Mouse (Mus musculus) brain, embryonic 14.5 days (tissue): ENCODE measurements around the gene Ncaph2. TPM values are rescaled to one million over a fixed set of nuclear protein-coding genes. Genes with fewer than 3 reads are reported as not detected.

Experiments
- DNase-seq: peaks from one replicate; pipeline ENCODE4 v3.0.0-alpha.2; 2011; ENCODE audit warnings: low read depth
- CTCF ChIP-seq: fragments of 200-500 bp; IDR thresholded peaks from 2 replicates; pipeline ENCODE4 v1.5.1; 2012; ENCODE audit warnings: inconsistent platforms, mild to moderate bottlenecking, moderate library complexity, borderline replicate concordance; ENCODE audit not compliant: insufficient read depth, insufficient read length; ENCODE audit errors: extremely low read depth
- POLR2A ChIP-seq: fragments of 200-500 bp; IDR thresholded peaks from 2 replicates; pipeline ENCODE4 v1.6.1; 2012; ENCODE audit warnings: mild to moderate bottlenecking, inconsistent platforms, borderline replicate concordance; ENCODE audit not compliant: poor library complexity, insufficient read depth, insufficient read length, severe bottlenecking; ENCODE audit errors: extremely low read depth
- polyA plus RNA-seq: library from polyadenylated mRNA; depleted of rRNA; stranded (reverse); fragments of >200 nt; gene quantifications from 2 replicates; pipeline ENCODE4 v1.2.3, GENCODE M21; 2012; rRNA removed

Ncaph2 gene
- 126 and 172 TPM in 2 replicates for polyA plus RNA-seq

DNA sequence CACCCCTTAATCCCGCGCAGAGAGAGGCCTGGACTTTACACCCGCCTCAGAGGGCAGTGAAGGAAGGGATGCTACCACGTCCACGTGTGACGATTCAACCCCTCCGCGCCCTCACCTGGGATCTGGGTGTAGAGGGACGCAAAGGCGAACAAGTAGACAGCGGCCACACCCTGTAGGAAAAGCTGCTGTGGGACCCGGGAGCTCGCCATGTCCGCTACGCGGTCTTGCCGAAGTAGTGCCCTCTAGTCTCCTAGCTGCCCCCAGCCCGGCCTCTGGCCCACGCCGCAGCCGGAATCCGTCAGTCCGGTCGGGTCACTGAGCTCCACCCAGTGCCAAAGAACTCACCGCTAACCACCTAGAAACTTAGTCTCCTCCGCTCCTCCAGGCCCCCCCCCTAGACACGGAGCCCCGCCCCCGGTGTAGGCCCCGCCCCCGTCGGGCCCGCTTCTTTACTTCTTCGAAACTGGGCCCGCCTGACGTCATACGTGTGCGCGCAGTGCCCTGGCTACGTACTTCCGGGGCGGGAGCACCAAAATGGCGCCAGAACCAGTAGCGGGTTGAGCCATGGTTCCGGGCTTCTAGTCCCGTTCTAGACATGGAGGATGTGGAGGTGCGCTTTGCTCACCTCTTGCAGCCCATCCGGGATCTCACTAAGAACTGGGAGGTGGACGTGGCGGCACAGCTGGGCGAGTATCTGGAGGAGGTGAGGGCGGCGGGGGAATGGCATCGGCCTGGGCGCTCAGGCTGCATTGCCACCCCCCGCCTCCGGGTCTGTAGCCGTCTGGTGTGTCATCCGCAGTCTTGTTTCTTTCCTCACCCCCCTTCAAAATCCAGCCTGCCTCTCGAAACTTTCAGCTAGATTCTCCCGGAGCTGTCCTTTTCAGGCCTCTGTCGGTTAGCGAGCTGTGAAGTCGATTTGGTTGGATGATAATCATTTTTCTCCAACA, at the start of gene Ncaph2, which contains the start of gene Lmf2:
TSS of gene Ncaph2 (plus strand) at position 479 of the 947 bp plus-strand sequence.
TSS of gene Lmf2 (minus strand) at position 419 of the 947 bp plus-strand sequence.
- no peak; the same call in 1 of the 2 replicates for TF ChIP-seq POLR2A
- no peak for TF ChIP-seq CTCF
- DNase-seq = peak; percentile 98

GRCm38 (mm10) chr15:89305966-89306365, 49.6 kb upstream of the Ncaph2 start:
- DNase-seq = no peak
- TF ChIP-seq CTCF (no peak), POLR2A (no peak)

DNA sequence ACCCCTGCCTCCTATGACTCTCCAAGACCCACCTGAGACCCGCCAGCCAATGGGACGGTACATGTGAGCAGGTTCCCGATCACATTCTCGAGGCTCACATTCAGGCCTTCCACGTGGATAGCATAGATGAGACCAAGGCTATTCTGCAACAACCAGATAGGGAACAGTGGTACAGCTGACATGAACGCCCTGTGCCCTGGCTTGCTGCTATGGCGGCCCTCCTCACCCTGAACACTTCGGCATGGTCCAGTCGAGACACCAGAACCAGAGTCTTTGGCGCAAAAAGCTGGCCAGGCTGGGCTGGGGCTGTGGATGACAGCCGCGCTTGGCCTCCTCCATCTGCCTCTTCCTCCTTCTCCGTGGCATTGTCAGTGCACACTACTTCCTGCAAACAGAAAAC, 48.1 kb upstream of the Ncaph2 start:
- no peak for DNase-seq
- no peak for TF ChIP-seq POLR2A
- no peak for TF ChIP-seq CTCF

- DNase-seq = no peak
- no peak for TF ChIP-seq CTCF
- no peak for TF ChIP-seq POLR2A
Measured at GRCm38 (mm10) chr15:89308406-89309139, 46.9 kb upstream of the Ncaph2 start.

- TF ChIP-seq POLR2A = no peak
- no peak for TF ChIP-seq CTCF
- peak; percentile 70 for DNase-seq
Measured at GRCm38 (mm10) chr15:89309962-89310498, 45.5 kb upstream of the Ncaph2 start.

- no peak for DNase-seq
- TF ChIP-seq CTCF (no peak), POLR2A (no peak)
Measured at GRCm38 (mm10) chr15:89313359-89313758, 42.2 kb upstream of the Ncaph2 start.

DNA sequence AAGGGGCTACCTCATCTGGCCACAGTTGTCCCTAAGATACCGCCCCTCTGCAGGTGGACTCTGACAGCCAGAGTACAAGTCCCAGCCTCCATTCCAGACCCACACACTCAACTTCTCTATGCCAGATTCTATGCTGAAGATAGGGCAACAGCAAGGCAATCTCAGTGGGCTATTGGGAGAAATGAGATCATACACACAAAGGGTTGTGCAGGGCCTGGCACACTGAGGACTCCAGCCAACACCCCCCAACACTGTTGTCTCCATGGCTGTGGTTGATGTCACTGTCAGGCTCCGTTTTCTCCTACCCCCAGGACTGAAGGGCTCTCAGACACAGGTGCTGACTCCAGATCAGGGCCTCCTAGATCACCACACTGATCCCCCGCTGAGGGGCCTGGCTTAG, 41.4 kb upstream of the Ncaph2 start:
- TF ChIP-seq POLR2A (no peak), CTCF (no peak)
- no peak for DNase-seq

- TF ChIP-seq CTCF = peak; percentile 16; the same call in 1 of the 2 replicates
- TF ChIP-seq POLR2A = no peak
- DNase-seq = peak; percentile 38
Measured at GRCm38 (mm10) chr15:89314511-89315189, 40.9 kb upstream of the Ncaph2 start.

- DNase-seq = peak; percentile 99
- TF ChIP-seq CTCF (no peak), POLR2A (peak; percentile 96)
Measured at GRCm38 (mm10) chr15:89315190-89315731, 40.3 kb upstream of the Ncaph2 start, which contains the start of gene Sbf1. Gene Sbf1, minus strand, starts transcription at chr15:89315311.

DNA sequence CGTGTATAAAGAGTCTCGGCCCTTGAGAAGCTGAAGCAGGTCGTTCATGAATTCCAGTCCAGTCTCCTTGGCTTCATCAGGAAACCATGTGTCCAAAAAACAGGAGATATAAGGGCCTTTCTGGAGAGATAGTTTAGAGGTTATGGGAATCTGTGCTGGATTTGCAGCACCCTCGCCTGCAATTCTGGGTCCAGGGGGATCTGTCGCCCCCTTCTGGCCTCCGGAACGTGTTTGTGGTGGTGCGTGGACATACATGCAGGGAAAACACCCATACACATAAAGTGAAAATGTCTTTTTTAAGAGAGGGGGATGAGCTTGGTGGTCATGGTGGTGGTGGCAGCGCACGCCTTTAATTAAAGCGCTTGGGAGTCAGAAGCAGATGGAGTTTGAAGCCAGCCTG, 39.4 kb upstream of the Ncaph2 start:
- no peak for DNase-seq
- no peak for TF ChIP-seq POLR2A
- TF ChIP-seq CTCF = peak; percentile 26; the same call in 1 of the 2 replicates

DNA sequence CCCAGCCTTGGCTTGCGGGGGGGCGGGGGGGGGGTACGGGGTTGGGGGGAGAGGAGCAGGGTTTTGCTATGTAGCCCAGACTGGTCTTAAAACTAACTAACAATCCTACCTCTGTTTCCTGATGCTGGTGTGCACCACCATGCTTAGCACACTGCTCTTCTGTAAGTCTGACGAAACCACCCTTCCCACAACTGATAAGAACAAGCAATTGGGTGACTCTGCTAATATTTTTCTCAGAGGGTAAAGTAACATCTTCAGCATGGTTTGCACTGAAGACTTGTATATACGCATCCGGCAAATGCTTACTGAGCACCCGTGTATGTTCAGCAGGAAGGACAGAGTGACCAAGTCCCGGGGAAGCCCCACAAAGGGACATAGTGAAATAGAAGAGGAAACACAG, 34.3 kb upstream of the Ncaph2 start:
- no peak for TF ChIP-seq POLR2A
- no peak for TF ChIP-seq CTCF

DNA sequence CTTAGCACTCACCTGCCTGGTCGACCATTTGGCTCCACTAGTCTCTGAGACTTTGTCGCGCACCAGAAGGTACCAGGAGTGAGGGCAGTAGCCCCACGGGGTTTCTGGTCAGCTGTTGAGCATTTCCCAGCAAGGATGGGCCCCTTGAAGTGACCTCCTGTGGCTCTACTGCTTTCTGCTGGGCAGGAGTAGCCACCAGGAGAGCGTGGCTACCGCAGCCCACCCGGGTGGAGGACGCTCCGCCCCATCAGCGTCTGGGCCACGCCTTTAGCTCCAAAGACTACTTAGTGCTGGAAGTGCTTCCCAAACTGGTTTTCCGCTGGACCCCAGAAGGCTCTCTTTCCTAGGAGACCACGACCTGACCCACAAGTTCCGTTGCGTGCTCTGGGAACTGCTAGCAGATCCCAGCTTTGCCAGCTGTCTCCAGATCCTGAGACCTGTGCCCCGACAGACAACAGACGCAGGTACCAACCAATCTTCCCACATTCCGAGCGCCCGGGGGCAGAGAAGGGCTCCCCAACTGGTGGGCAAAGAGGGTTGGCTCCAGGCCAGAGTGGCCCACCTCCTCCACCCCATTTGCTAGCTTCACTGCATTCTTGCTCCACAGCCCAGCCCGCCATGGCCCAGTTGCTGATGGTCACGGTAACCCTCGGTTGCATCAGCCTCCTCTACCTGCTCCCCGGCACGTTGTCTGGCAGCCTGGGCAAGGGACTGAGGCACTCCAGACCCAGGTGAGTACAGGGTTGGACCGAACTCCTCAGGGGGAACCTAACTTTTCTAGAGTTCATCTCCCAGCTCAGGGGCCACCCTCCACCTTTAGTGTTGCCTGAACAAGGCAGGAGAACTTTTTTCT, 32.6 kb upstream of the Ncaph2 start, which contains the start of gene Adm2:
TSS of gene Adm2 (plus strand) at position 51 of the 853 bp plus-strand sequence.
- TF ChIP-seq CTCF (no peak), POLR2A (no peak)
- DNase-seq = no peak

More for the DNA sequence above, 34.3 kb upstream of the Ncaph2 start:
- DNase-seq = no peak

DNA sequence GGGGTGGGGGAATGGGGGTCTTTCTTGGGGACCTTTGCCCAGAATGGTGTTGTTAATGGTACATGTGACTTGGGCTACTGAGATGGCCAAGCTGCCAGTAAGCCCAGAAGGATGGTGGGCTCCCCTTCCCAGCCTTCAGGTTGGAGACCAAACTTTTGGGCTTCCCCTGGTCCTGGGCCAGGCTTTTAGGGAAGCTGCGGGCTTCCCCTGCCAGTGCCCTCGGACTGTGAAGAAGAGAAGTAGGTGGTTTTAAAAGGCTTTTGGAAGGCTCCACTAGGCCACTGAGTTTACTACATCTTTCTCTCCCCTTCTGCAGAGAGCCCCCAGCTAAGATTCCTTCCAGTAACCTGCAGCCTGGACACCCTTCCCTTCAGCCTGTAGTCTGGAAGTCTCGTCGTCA, 31.9 kb upstream of the Ncaph2 start:
- no peak for TF ChIP-seq CTCF
- no peak for TF ChIP-seq POLR2A
- no peak for DNase-seq
